Mouse (Mus musculus): ENCODE measurements around the gene Tmem233. TPM values are rescaled to one million over a fixed set of nuclear protein-coding genes. Genes with fewer than 3 reads are reported as not detected.

The Tmem233 gene
- polyA plus RNA-seq (2015; fragmentation: Nextera tagmentation; extraction: Ambion mirVana): not detected in 2 replicates

DNA sequence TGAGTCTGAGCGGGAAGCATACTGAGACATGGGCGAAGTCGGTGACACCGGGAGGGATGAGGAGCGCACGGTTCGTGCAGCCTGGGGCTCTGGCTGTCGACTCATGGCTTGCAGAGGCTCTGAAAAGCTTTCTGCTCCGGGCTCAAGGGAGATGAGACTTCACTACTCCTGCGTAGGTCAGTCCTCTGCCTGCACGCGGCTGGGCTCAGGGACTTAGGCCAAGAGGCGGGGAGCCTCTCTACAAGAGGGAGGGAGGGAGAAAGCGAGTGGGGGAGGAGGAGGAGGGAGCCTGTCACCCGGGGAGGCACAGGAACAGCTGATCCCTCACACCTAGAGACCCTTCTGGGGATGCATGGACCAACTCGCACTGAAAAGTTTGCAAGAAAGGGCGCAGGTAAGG, at the start of gene Tmem233:
Gene Tmem233, minus strand, starts transcription at position 164 of the 400 bp plus-strand sequence.
- ATAC-seq (replicated peaks; ENCODE audit: low FRiP score): no peak
- Histone ChIP-seq H3K9me3 (replicated peaks) (no peaks in the 10 kb centered on the region), H3K36me3 (no peaks in the 10 kb centered on the region), H3K27ac (no peak within 1 kb of the TSS), H3K4me2 (no peak within 1 kb of the TSS), H3K9ac (no peak within 1 kb of the TSS), H3K4me1 (peaks cover 4% of the 10 kb centered on the region; the same call in 1 of the 2 replicates), H3K27me3 (peaks cover 30% of the 10 kb centered on the region), H3K4me3 (replicated peaks) (no peak within 1 kb of the TSS)
- 15% methylated on average over 17 of the region's 17 CpGs for WGBS

- Histone ChIP-seq H3K9ac (no peak overlapping the region), H3K9me3 (replicated peaks) (no peaks in the 10 kb centered on the region), H3K36me3 (no peaks in the 10 kb centered on the region), H3K27me3 (no peaks in the 10 kb centered on the region), H3K4me3 (replicated peaks) (no peak overlapping the region), H3K4me2 (no peak overlapping the region), H3K27ac (no peak overlapping the region), H3K4me1 (no peaks in the 10 kb centered on the region)
- ATAC-seq (replicated peaks; ENCODE audit: low FRiP score): no peak
- WGBS: 10% methylated on average over 11 of the region's 11 CpGs
Observed at GRCm38 (mm10) chr5:116123344-116123743, 40.3 kb upstream of the Tmem233 start.

DNA sequence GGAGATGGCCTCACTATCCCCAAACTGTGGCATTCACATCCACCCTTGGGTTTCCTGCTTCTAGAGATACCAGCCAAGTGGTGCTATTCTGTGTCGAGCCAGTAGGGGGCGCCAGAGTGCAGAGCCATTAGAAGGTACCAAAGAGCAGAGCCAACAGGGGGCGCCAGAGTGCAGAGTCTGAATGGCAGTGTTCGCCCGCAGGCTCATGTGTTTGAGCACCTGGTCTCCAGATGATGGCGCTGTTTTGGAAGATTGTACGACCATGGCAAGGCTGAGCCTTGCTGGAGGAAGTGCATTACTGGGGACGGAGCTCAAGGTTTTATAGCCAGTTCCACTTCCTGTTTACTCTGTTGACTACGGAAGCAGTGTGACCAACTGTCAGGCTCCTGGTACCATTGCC, 33.5 kb upstream of the Tmem233 start:
- H3K4me2 ChIP-seq: no peak overlapping the region
- H3K27ac ChIP-seq: no peak overlapping the region
- no peak overlapping the region for H3K4me3 ChIP-seq (replicated peaks)
- ATAC-seq (replicated peaks; ENCODE audit: low FRiP score): no peak
- no peaks in the 10 kb centered on the region for H3K27me3 ChIP-seq
- H3K36me3 ChIP-seq: no peaks in the 10 kb centered on the region
- 0 out of 2 replicates have a peak, but pooled peaks cover 3% of the 10 kb centered on the region for H3K4me1 ChIP-seq
- H3K9me3 ChIP-seq (replicated peaks): no peaks in the 10 kb centered on the region
- 44% methylated on average over 9 of the region's 9 CpGs for WGBS
- no peak overlapping the region for H3K9ac ChIP-seq

DNA sequence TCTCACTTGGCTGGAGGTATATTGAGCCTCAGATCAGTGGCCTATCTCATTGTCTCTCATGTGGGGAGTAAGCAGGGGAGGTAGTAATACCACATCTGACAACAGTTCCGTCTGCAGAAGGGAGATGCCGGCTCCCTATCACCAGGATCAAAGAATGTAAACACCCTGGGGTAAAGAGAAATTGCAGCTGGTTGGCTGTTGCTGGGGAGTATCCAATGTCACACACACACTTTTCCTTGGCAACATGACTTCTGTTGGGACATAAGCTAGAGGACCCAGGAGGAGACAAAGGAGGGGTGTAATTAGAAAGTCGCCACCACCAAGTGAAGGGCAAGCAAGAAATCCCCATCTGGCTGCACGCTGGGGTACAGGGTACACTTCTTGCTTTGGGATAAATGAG, 33.1 kb upstream of the Tmem233 start:
- Histone ChIP-seq H3K4me3 (replicated peaks) (no peak overlapping the region), H3K9ac (no peak overlapping the region), H3K27ac (no peak overlapping the region), H3K27me3 (no peaks in the 10 kb centered on the region), H3K4me2 (no peak overlapping the region), H3K9me3 (replicated peaks) (no peaks in the 10 kb centered on the region), H3K4me1 (0 out of 2 replicates have a peak, but pooled peaks cover 3% of the 10 kb centered on the region), H3K36me3 (no peaks in the 10 kb centered on the region)
- WGBS: 39% methylated on average over 4 of the region's 4 CpGs
- no peak for ATAC-seq (replicated peaks; ENCODE audit: low FRiP score)

DNA sequence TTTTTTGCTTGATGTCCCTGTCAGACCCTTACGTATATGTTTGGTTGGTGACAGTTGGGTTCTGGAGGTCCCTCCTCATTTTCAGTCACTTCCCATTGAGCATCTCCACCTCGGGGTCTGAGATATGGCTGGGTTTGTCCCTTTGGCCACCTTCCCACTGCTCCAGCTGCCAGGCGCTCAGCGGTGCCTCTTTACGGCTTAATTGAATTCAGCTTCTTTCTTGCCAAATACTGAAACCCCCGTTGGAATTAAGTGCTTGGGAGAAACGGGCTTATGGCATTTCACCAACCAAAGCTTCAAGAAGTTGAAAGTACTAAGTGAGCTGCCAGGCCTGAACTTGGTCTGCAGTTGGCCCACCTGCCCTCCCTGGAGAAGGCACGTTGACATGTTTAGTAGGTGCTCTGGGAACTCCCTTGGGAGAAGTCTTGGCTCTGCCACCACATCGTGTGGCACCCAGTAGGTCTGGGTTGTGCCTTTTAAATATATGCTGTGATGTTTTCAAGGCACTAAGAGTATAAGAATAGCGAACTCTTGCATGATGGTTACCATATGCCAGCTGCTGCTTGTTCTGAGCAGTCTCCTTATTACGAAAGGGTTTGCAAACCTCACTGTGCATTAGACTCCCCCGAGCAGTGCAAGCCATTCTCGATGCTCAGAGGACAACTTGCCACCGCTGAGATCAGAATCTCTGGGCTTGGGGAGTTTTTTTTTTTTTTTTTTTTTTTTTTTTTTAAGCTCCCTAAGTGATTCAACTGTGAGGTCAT, 32.2 kb upstream of the Tmem233 start:
- H3K4me1 ChIP-seq: 0 out of 2 replicates have a peak, but pooled peaks cover 3% of the 10 kb centered on the region
- no peak overlapping the region for H3K4me3 ChIP-seq (replicated peaks)
- H3K27ac ChIP-seq: no peak overlapping the region
- no peaks in the 10 kb centered on the region for H3K9me3 ChIP-seq (replicated peaks)
- no peak overlapping the region for H3K9ac ChIP-seq
- no peaks in the 10 kb centered on the region for H3K27me3 ChIP-seq
- no peaks in the 10 kb centered on the region for H3K36me3 ChIP-seq
- WGBS: 61% methylated on average over 14 of the region's 14 CpGs
- H3K4me2 ChIP-seq: no peak overlapping the region
- ATAC-seq (replicated peaks; ENCODE audit: low FRiP score): no peak

- Histone ChIP-seq H3K36me3 (no peaks in the 10 kb centered on the region), H3K27me3 (no peaks in the 10 kb centered on the region), H3K27ac (no peak overlapping the region), H3K4me1 (no peaks in the 10 kb centered on the region), H3K4me3 (replicated peaks) (no peak overlapping the region), H3K4me2 (no peak overlapping the region), H3K9ac (no peak overlapping the region), H3K9me3 (replicated peaks) (no peaks in the 10 kb centered on the region)
- WGBS: 86% methylated on average over 10 of the region's 10 CpGs
- no peak for ATAC-seq (replicated peaks; ENCODE audit: low FRiP score)
Observed at GRCm38 (mm10) chr5:116108651-116109050, 25.6 kb upstream of the Tmem233 start.

DNA sequence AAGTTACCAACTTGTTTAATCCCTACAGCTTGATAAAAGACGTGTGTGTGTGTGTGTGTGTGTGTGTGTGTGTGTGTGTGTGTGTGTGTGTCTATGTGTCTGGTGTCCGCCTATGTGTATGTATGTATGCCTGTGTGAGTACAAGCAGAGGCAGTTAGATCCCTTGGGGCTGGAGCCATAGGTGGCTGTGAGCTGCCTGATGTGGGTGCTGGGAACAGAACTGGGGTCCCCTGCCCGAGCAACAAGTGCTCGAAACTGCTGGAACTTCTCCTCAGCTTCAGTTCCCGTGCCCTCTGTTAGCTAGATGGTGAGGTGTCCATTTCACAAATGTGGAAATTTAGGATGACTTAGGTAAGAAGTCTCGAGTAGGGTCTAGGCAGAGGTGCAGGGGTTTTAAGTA, 1.2 kb upstream of the Tmem233 start:
- Histone ChIP-seq H3K4me2 (no peak overlapping the region), H3K4me3 (replicated peaks) (no peak overlapping the region), H3K27ac (no peak overlapping the region), H3K9ac (no peak overlapping the region), H3K9me3 (replicated peaks) (no peaks in the 10 kb centered on the region), H3K36me3 (no peaks in the 10 kb centered on the region), H3K4me1 (peaks cover 4% of the 10 kb centered on the region; the same call in 1 of the 2 replicates), H3K27me3 (peaks cover 30% of the 10 kb centered on the region)
- WGBS: 90% methylated on average over 6 of the region's 6 CpGs
- ATAC-seq (replicated peaks; ENCODE audit: low FRiP score): no peak

- peaks cover 30% of the 10 kb centered on the region for H3K27me3 ChIP-seq
- H3K9me3 ChIP-seq (replicated peaks): no peaks in the 10 kb centered on the region
- no peak overlapping the region for H3K4me2 ChIP-seq
- peaks cover 4% of the 10 kb centered on the region; the same call in 1 of the 2 replicates for H3K4me1 ChIP-seq
- ATAC-seq (replicated peaks; ENCODE audit: low FRiP score): no peak
- no peak overlapping the region for H3K27ac ChIP-seq
- no peak overlapping the region for H3K9ac ChIP-seq
- no peak overlapping the region for H3K4me3 ChIP-seq (replicated peaks)
- H3K36me3 ChIP-seq: no peaks in the 10 kb centered on the region
- WGBS: 35% methylated on average over 17 of the region's 17 CpGs
Observed at GRCm38 (mm10) chr5:116082241-116082900, 673 bp downstream of the Tmem233 start.

DNA sequence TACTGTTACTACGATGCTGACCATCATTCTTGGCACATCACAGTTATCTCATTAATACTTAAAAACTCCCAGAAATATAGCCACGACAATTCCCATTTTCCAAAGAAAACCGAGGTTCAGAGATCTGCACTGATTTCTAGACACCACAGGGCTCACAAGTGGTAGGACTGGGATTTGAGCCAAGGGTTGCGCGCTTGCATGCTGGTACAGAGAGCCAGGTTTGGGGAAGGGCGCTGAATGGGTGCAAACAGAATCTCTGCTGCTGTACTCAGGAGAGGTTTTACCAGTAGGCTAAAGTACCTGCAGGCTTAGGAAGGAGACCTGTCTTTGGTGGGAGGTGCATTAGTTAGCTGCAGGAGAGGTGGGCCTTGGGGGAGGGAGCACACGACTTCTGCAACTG, 1.4 kb downstream of the Tmem233 start:
- WGBS: 75% methylated on average over 7 of the region's 7 CpGs

GRCm38 (mm10) chr5:116080736-116081135, 2.3 kb downstream of the Tmem233 start:
- H3K4me1 ChIP-seq: peaks cover 4% of the 10 kb centered on the region; the same call in 1 of the 2 replicates
- no peak overlapping the region for H3K9ac ChIP-seq
- H3K27me3 ChIP-seq: peaks cover 30% of the 10 kb centered on the region
- H3K27ac ChIP-seq: no peak overlapping the region
- 58% methylated on average over 6 of the region's 6 CpGs for WGBS
- H3K4me3 ChIP-seq (replicated peaks): no peak overlapping the region
- H3K4me2 ChIP-seq: no peak overlapping the region
- no peaks in the 10 kb centered on the region for H3K36me3 ChIP-seq
- ATAC-seq (replicated peaks; ENCODE audit: low FRiP score): no peak
- H3K9me3 ChIP-seq (replicated peaks): no peaks in the 10 kb centered on the region

More for the DNA sequence above, 1.4 kb downstream of the Tmem233 start:
- H3K4me3 ChIP-seq (replicated peaks): no peak overlapping the region
- no peak overlapping the region for H3K9ac ChIP-seq
- no peaks in the 10 kb centered on the region for H3K9me3 ChIP-seq (replicated peaks)
- H3K27ac ChIP-seq: no peak overlapping the region
- peaks cover 4% of the 10 kb centered on the region; the same call in 1 of the 2 replicates for H3K4me1 ChIP-seq
- H3K27me3 ChIP-seq: peaks cover 30% of the 10 kb centered on the region
- no peak for ATAC-seq (replicated peaks; ENCODE audit: low FRiP score)
- no peaks in the 10 kb centered on the region for H3K36me3 ChIP-seq
- no peak overlapping the region for H3K4me2 ChIP-seq

DNA sequence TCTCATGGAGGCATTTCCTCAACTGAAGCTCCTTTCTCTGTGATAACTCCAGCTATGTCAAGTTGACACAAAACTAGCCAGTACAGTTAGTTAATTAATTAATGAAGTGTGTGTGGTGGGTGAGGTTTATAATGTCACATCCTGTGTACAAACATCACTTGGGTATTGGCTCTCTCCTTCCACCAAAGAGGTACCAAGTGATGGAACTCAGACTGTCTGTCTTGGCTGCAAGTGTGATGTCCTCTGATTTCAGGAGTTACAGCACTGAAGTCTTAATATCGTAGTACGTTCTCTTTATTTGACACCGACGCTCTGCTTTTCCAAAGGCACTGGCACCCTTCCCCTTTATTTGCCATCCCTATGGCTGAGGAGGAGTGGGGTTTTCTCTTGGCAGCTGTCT, 13.4 kb downstream of the Tmem233 start:
- H3K27ac ChIP-seq: no peak overlapping the region
- no peak for ATAC-seq (replicated peaks; ENCODE audit: low FRiP score)
- H3K27me3 ChIP-seq: no peaks in the 10 kb centered on the region
- H3K4me1 ChIP-seq: no peaks in the 10 kb centered on the region
- H3K4me3 ChIP-seq (replicated peaks): no peak overlapping the region
- 92% methylated on average over 4 of the region's 4 CpGs for WGBS
- no peak overlapping the region for H3K4me2 ChIP-seq
- no peaks in the 10 kb centered on the region for H3K9me3 ChIP-seq (replicated peaks)
- H3K36me3 ChIP-seq: no peaks in the 10 kb centered on the region
- H3K9ac ChIP-seq: no peak overlapping the region

DNA sequence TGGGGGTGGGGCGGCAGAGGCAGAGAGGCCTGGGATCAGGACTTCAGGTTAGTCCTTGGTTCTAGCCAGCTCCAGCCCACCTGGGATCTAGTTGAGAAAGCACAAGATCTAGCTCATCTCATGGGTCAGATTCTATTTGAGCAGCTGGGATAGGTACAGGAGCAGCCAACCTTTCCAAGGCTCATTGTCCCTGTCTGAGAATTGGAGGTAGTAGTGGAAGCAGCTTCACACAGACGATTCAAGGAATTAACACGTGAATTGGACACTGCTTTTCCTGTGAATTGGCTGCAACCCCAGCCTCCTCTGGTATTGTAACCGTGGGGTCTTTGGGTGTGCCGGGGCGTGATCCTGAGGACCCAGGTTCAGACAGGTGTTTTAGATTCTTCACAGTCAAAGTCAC, 30.2 kb downstream of the Tmem233 start:
- H3K27me3 ChIP-seq: no peaks in the 10 kb centered on the region
- H3K9me3 ChIP-seq (replicated peaks): no peaks in the 10 kb centered on the region
- no peak overlapping the region for H3K4me2 ChIP-seq
- no peak overlapping the region for H3K4me3 ChIP-seq (replicated peaks)
- ATAC-seq (replicated peaks; ENCODE audit: low FRiP score): no peak
- no peak overlapping the region for H3K9ac ChIP-seq
- H3K4me1 ChIP-seq: no peaks in the 10 kb centered on the region
- no peak overlapping the region for H3K27ac ChIP-seq
- WGBS: 59% methylated on average over 6 of the region's 6 CpGs
- H3K36me3 ChIP-seq: no peaks in the 10 kb centered on the region

Data from kidney, embryonic 15.5 days (tissue).